Mouse (Mus musculus): ENCODE measurements at regions not wholly inside any gene's neighbourhood (a gene's known extent, or its start where the extent isn't known, plus 50 kb on each side); places are given as distances from the start of the nearest gene placed in this dataset.

DNA sequence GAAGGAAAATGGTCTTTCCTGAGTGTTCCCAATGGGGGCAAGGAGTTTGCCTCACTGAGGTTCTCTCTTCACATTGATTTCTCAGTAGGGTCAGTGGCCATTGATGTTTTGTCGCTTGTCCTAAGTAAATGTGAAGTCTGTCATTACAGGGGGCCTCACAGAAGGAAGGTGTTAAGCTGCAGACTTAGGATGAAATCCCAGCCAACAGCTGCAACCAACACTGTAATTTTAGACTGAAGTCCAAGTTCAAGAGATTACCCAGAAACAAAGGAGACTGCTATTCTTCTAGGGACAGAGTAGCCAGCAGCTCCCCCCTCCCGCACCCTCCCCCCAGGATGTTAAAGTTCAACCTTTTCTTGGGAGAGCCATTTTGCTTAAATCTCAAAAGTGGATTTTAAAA lies 176.0 kb downstream of the Tmsb4x start:
- TF ChIP-seq CTCF (IDR thresholded peaks at IDR 0.05) (no peak), EP300 (IDR thresholded peaks at IDR 0.05) (no peak)
